Mouse (Mus musculus): ENCODE results near the gene 6330409D20Rik. TPM values are rescaled to one million over a fixed set of nuclear protein-coding genes. Genes with fewer than 3 reads are reported as not detected.

6330409D20Rik gene
- total RNA-seq, 2 experiments from 2014 or later = not detected

DNA sequence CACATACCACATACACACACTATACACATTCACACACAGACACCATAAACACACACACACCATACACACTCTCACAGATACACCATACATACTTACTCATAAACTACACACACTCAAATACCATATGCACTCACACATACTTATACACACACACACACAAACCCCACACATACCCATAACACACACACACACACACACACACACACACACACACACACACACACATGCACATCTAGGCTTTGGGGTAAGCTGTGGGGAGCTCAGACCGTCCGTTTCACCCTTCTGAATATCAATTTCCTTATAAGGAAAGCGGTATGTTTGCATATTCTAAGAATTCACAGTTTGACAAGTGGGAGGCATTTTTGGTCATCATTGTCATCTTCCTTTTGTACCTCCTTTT lies 18.2 kb downstream of the 6330409D20Rik start:
- DNase-seq = no peak

- no peak for DNase-seq
Measured at GRCm38 (mm10) chr2:32722046-32722445, 18.8 kb downstream of the 6330409D20Rik start.

DNA sequence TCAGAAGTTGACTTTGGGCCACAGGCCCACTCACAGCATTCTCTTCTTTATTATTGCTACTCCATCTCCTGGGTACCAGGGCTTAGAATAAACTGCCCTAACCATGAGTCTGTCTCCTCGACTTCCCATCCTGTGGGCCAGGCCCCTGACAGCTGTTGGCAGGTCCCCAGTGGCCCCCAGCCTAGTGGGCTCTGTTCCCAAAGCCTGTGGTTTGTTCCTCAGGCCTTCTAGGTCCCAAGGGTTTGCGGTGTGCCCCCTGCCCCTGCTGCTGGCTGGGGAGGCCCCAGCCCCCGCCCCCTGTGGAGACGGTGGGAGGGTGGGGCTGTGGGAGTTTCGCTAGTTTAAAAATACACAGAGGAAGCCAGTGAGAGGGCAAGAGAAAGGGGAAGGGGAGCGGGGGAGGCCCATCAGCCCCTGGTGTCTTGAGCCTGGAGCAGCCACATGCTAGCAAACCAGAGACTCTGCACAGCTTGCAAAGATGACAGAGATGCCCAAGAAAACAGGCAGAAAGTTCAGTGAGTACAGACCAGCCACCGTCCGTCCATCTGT lies 20.1 kb downstream of the 6330409D20Rik start, which contains the start of gene Sh2d3c:
Gene Sh2d3c, plus strand, starts transcription at position 375 of the 549 bp plus-strand sequence.
- peak; percentile 54 for DNase-seq

GRCm38 (mm10) chr2:32720053-32720452 lies 20.8 kb downstream of the 6330409D20Rik start:
- no peak for DNase-seq

GRCm38 (mm10) chr2:32718761-32719160 lies 22.1 kb downstream of the 6330409D20Rik start:
- DNase-seq = no peak

DNA sequence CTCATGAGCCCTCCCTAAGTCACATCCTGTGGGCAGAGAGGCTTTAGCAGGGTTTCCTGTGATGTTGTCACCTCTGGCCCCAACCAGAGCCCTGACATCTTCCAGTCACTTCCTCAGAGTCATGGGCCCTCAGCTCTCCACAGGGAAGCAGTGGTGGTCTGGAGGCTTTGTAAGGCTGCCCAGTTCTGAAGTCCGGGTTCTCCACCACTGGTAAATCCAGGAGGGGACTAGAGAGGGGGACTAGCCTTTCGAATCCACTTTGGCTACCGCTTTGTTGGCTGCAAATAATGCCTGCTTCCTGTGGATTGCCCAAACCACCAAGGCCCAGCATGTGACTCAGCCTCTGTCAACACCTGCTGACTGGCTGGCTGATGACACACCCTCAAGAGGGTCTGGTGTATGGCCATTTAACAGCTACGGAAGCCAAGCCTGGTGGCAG lies 25.8 kb downstream of the 6330409D20Rik start:
- DNase-seq = peak; percentile 45

- no peak for DNase-seq
Measured at GRCm38 (mm10) chr2:32714117-32714986, 26.5 kb downstream of the 6330409D20Rik start.

DNA sequence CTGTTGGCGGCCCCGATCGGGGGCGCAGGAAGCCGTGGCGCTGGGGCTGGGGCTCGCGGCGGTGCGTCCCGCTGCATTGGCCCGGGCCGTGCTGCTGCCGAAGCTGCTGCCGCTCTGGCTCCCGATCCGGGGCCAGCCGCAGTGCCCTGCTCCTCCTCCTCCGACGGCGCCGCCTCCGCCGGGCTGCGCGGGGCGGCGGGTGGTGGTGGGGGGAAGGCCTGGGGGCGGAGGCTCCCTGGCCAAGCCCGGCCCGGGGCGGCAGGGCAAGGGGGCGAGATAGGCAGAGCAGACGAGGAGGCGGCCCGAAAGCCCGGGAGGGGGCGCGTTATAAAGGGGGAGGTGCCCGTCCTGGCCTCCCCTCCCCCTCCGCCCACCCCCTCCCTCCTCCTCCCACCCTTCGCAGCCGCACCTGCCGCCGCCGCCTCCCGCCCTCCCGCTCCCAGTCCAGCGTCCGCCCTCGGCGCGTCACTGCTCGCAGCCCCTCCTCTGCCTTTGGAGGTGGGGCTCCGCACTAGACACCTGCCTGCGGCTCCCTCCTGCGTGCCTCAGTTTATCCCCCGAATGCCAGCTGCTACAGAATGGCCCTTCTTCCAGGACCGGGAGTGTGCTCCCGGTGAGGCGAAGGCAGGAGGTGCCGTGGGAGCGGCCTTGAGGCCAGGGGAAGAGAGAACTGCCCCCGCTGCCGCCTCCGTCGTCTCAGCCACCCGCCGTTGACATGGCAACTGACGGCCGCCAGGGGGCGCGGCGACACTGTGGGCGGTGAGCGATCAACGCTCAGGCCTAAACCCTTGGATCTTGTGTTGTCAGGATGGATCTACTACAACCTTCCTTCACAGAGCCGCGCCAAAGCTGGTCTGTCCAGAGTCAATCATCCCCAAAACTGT lies 27.6 kb downstream of the 6330409D20Rik start, which contains the start of gene Cdk9:
Gene Cdk9, minus strand, starts transcription at position 143 of the 884 bp plus-strand sequence.
- DNase-seq = peak; percentile 96

- peak; percentile 97 for DNase-seq
Measured at GRCm38 (mm10) chr2:32712586-32712933, 28.3 kb downstream of the 6330409D20Rik start.

DNA sequence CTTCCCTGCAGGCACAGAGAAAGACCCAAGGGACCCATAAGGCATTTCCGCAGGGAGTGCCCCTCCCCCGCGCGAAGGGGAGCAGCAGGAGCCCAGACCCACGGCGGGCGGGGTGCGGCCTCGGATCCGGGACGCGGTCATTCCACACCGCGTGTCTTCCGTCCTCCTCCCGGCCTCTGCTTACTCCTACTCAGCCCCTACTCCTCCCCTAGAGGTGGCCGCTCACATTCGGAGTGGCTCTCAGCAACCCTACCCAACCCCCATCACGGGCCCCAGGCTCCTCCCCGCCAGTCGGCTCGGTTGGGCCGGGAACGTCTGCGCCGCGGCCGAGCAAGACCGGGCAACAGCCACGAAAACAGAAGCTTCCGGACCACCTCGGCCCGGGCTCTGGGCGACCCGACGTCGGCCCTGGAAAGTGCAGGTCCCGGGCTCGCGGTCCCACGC lies 28.7 kb downstream of the 6330409D20Rik start:
- peak; percentile 83 for DNase-seq

GRCm38 (mm10) chr2:32711301-32712056 lies 29.3 kb downstream of the 6330409D20Rik start:
- DNase-seq = no peak

DNA sequence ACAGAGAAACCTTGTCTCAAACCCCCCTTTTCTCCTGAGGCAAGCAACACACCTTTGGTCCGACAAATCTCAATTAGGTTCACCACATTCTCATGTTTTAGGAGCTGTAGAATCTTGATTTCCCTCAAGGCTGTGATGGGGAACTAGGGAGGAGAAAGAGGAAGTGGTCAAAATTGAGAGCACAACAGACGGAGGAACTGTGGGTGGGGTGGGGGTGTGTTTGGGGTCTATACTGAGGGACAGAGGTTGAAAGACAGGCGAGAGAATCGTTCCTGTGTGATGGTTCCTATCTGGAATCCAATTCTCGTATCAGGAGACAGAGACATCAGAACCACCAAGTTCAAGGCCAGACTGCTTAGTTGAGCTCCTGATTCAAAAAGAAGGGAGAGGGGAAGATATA lies 30.4 kb downstream of the 6330409D20Rik start:
- no peak for DNase-seq

GRCm38 (mm10) chr2:32709521-32710137 lies 31.2 kb downstream of the 6330409D20Rik start:
- no peak for DNase-seq

DNA sequence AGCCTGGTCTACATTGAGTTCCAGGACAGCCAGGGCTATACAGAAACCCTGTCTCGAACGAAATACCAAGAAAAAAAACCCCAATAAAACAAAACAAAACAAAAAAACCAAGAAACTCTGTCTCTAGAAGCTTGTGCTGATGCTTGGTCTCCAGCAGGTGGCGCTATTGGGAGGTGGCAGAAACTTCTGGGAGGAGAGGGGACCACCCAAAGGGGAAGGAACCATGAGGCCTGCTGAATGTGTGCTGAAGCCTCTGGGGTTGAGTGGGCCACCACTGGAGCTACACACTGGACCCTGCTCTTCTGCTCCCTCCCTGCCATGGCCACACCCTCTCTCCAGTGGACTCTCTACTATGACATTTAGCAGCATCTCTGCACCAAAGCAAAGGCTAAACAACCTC lies 32.2 kb downstream of the 6330409D20Rik start:
- peak; percentile 84 for DNase-seq

- peak; percentile 4 for DNase-seq
Measured at GRCm38 (mm10) chr2:32706971-32707370, 33.8 kb downstream of the 6330409D20Rik start.

DNA sequence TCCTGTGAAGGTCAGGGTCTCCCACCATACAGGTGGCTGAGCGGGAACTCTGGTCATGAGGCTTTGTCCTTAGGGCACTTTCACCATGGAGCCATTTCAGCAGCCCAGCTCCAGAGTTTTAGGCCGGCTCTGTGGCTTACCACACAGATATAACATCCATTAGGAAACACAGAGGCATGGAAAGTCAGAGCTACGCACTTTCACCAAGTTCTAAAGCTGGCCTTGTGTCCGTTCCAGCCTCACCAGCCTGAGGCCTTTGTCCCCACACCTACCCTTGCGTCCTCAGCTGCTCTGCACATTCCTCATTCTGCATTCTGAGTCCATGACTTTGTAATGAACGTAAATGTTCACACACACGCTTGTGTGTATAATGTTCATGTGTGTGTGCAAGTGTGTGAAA lies 35.8 kb downstream of the 6330409D20Rik start:
- no peak for DNase-seq

- no peak for DNase-seq
Measured at GRCm38 (mm10) chr2:32704021-32704421, 36.8 kb downstream of the 6330409D20Rik start, which contains the start of gene Fpgs. Gene Fpgs, minus strand, starts transcription at chr2:32704145.

- DNase-seq = no peak
Measured at GRCm38 (mm10) chr2:32703046-32703445, 37.8 kb downstream of the 6330409D20Rik start.

GRCm38 (mm10) chr2:32700966-32701743 lies 39.7 kb downstream of the 6330409D20Rik start:
- DNase-seq = peak; percentile 10

- DNase-seq = no peak
Measured at GRCm38 (mm10) chr2:32699680-32700079, 41.1 kb downstream of the 6330409D20Rik start.

All from heart, postnatal 4 days (tissue).